Mouse (Mus musculus) embryo, embryonic 10.5 days (tissue): ENCODE data around the gene Pdcd1.
"Not testable (repeated sequence)": the region's sequence is repeated elsewhere in the genome, so short reads cannot be mapped to it uniquely, and the experiment has no call there.

Source experiments
- DNase-seq: peaks from one replicate; pipeline ENCODE4 v3.0.0-alpha.2; 2015; ENCODE audit warnings: low spot score

The Pdcd1 gene

DNA sequence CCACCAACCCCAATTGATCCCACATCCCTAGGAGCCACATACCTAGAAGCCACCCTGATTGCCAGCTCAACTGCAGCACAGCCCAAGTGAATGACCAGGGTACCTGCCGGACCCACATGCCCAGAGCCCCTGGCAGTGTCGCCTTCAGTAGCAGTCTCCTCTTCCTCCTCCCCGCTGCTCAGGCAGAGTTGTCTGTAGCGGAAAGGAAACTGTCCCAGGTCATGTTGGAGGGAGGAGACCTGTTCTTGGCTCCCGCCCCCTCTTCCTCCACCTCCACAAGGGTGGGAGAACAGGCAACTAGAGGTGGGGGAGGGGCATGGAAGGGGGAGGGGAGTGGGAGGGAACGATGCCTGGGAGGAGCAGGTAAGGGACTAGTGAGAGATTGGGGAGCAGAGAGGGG is at the start of gene Pdcd1:
Pdcd1 (minus strand) TSS at position 181 of the 400 bp plus-strand sequence.
- no peak for DNase-seq

- DNase-seq = no peak
These were observed 39.4 kb upstream of the Pdcd1 start for GRCm38 (mm10) chr1:94091788-94092187.

DNA sequence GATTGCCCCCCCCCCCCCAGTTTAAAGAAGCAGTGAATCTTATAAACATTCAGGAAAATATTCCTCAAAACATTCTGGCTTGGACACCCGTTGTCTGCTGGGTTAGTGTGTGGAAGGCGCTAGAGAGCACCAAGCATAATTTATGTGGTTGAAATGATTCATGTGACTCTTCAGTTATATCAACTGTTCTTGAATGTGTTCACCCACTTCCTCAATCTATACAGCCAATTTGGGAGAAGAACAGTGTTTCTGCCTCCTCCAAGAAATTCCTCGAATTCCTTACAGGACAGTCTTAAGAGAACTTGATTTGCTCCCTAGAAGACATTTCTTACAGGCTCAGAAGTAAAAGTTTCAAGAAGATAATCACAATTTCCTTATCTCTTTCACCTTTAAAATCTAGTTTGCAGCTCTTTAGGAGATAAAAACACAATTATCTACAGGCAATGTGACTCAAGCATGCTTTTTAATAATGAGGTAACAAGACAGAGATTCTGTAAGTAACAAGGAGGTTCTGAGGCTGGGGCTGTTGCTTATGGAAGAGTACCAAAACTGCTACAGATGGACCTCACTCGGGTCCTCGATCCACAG is 34.1 kb upstream of the Pdcd1 start:
- no peak for DNase-seq

- DNase-seq = no peak
These were observed 33.2 kb upstream of the Pdcd1 start for GRCm38 (mm10) chr1:94085324-94086105.

DNA sequence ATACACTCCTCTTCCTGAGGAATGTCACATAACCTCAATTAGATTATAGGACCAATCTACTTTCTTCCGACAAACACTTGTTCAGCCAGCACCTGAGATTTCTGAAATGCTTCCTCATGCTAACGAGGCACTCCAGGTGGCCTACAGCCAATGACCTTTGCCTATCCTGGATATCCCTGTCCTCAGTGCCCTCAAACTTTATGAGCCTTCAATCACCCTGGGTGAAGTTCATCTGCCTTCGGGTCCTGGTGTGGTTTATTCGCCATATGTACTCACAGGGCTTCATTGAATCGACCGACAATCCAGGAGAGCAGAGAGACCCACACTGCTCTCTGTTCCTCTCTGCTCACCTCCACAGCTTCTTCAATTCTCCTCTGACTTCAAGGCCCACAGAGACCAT is 29.4 kb upstream of the Pdcd1 start:
- no peak for DNase-seq

DNA sequence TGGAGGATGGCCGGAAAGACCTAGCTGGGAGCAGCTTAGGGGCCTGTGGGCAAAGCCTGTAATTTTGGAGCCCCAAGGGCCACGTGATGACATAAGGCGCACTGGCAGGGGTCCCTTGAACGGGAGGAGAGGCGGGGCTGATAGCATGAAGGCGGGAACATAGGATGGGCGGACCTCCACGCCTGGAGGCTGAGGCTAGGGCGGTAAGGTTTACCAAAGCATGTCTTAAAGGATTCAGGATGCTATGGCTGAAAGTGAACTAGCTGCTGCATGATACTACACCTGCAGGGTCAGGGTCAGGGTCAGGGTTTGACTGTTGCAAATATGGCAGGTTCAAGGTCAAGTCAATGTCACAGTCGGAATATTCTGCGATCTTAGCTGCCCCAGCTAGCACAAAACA is 28.8 kb upstream of the Pdcd1 start:
- no peak for DNase-seq

DNA sequence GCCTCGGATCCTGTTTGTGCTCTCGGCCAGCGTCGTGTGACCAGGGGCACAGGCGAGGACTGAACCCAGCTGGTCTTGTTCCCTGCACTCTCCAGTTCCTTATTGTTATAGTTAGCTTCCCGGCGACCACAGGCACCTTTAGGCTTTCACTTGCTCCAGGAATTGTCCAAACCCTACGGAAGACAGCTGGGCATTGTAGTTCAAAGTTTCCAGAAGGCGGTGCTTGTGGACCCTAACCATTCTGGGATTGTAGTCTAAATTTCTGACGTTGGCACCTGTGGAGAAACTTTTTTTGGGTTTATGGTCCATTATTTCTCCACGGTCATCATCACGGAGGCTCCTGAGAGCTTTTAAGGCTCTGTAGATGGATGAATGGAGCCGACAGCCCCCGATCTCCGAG is 28.4 kb upstream of the Pdcd1 start:
- no peak for DNase-seq

DNA sequence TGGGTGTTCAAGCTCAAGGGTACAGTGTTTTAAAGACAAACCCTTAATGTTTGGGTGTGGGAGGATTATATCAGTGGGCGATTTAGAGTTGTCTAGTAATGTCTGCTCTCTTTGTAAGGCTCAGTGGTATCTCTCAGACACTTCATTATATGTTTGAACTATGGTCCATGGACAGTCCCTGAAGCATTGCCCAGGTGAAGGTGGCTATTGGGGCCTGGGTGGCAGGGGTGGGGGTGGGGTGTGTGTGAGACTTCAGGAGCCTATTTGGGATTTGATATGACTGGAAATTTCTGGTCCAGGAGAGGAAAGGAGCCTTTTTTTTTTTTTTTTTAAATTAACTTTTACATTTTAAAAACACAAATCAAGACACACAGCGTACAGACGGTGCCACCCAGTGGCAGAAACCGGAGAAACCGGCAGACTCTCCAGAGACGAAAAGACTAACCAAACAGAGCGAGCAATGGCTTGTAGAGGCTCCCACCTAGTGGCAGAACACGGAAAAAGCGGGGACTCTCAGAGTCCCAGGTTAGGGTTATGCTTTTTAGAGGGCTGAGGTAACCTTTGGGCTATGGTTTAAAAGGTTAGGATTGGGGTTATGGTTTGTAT is 26.6 kb upstream of the Pdcd1 start:
- DNase-seq = peak; percentile 92

DNA sequence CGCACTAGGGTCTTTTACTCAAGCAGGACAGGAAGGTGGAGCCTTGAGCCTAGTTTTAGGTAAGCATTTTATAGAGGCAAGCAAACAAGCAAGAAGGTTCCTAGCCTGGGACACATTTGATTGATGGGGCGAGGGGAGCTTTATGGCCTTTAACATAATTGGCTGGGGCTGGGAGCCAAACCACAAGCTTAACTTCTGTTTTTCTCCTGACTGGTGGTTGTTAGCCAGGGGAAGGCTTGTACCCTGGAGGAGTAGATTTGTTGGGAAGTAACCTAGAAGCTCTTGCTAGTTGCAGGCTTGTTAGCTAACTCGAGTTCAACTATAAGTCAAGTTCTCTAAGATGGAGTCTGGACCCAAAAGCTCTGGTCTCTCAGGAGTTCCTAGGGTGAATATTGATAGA is 26.0 kb upstream of the Pdcd1 start:
- DNase-seq = no peak

DNA sequence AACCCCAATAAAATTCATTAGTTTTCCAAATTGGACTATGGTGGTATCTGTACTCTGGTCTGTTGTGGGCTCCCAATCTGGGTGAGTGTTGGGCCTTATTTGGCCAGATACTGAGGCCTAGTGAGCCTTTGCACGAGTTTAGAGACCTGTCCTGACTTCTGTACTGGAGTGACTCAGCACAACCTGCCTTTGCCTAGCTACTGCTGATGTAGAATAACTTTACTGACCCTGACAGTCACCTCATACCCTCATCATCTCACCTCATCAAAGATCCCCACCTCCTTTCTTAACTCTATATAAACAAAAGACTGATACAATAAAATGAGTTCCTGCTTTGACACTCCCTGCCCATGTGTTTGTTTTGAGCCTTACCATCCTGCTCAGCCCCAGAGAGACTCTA is 24.3 kb upstream of the Pdcd1 start:
- DNase-seq = no peak

DNA sequence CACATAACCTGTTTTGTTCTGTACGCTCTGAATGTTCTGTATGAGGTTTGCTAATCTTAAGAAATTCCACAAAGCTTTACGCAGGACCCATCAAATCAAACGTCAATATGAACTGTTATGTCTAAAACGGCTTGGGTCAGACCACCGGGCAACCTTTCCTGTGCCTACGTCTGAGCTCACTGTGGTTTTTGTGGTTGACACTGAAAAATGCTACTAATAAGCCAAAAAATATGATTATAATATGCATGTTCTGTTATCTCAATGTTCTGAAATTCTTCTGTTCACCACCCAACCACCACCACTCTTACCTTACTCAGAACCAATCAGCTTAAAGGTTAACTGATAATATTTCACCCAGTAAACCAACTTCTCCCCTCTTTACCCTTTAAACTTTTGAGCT is 22.4 kb upstream of the Pdcd1 start:
- no peak for DNase-seq

- DNase-seq = not testable (repeated sequence)
These were observed 5.9 kb upstream of the Pdcd1 start for GRCm38 (mm10) chr1:94058281-94058680.

DNA sequence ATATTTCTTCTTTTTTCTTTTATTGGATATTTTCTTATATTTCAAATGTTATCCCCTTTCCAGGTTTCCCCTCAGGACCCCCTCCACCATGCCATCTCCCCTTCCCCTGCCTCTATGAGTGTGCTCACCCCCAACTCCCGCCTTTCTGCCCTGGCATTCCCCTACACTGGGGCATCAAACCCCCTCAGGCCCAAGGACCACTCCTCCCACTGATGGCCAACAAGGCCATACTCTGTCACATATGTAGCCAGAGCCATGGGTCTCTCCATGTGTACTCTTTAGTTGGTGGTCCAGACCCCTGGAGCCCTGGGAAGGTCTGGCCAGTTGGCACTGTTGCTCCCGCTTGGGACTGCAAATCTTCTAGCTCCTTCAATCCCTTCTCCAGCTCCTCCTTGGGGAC is 5.0 kb upstream of the Pdcd1 start:
- DNase-seq = no peak

DNA sequence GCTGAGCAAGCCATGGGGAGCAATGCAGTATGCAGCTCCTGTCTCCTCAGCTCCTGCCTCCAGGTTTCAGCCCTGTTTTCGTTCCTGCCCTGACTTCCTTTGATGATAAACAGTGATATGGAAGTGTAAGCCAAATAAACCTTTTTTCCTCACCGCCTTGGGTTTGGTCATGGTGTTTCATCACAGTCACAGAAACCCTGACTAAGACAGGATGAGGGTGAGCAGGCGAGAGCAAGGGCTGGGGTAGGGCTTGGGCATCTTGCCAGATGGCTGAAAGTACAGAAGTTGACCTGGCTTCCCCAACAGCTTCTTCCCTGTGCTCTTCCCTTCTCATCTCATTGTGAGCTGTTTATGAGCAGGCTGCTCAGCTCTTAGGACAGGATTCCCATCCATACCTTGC is 3.6 kb upstream of the Pdcd1 start:
- DNase-seq = no peak

GRCm38 (mm10) chr1:94054481-94054880 is 2.1 kb upstream of the Pdcd1 start:
- no peak for DNase-seq

DNA sequence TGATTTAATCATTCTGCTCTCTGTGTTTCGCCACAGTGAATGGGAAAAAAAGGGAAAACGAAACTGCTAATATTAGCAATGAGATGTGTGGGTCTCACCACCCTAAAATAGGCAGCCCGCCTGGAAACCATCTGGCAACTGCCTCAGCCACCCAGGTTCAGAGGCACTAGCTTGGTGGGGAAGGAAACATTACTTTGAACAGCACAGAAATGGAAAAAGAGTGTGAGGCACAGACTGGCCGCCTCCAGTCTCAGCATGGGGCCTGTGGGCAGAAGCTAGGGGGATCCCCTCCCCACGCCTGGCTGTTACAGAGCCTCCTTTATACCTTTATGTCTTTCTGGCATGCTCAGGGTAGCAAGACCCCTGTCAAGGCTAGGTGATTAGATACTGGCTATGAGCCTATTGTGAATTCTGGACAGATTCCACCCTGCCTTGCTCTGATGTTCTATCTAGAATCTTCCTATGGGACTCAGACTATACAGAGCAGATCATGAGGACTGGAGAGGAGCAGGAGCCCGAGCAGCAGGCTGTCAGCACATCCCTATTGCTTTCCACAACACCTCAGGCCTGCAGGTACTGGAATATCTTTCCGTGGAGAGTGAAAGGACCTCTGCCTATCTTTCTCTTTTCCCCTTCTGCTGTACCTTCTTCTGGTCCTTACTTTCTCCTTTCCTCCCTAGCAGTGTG is 1.3 kb upstream of the Pdcd1 start:
- DNase-seq = no peak

DNA sequence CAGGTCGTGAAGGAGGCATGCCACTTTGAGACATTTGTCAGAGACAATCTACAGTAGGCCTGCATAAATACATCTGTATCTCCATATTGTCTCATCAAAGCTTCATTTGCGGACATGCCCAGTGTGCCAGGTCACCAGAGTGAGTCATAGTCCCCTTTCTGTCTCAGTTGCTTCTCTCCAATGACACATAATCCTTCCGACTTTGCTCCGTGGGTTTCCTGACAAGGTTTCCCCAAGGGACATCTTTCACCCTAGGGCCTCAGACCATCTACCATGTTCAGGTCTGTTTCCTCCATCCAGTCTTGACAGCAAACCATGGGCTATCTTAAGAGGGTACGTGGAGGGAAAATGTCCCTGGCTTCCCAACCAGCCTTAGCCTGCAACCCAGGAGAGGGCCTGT is 1.2 kb downstream of the Pdcd1 start:
- DNase-seq = no peak

DNA sequence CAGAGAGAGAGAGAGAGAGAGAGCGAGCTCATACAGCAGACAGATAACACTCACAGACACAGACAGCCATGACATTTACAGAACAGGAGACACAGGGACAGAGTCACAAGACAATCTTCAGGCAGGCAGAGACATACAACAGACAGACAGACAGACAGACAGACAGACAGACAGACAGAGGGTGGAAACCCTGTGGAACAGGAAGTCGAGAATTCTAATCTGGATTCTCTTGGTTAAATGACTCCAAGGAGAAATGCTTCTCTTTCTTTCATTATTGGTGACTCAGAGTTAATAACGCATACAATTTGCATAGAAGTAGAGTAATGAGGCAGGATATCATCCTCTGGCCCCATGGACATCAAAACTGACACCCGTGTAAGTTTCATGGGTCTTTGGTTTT is 5.8 kb downstream of the Pdcd1 start:
- DNase-seq = no peak

DNA sequence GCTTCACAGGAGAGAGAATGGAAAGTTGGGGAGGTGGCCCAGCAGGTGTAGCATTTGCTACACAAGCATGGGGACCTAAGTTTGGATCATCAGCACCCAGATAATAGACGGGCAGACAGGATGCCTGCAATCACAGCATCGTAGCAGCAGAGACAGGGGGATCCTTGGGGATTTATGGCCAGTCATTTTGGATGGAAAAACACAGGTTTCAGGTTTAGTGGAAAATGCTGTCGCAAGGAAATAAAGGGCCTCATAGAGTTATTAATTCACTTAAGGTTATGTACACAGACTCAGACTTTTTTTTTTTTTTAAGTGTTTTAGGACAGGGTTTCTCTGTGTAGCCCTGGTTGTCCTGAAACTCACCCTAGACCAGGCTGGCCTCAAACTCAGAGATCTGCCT is 6.8 kb downstream of the Pdcd1 start:
- DNase-seq = no peak

GRCm38 (mm10) chr1:94040391-94040790 is 12.0 kb downstream of the Pdcd1 start:
- DNase-seq = no peak

GRCm38 (mm10) chr1:94034984-94035743 is 17.2 kb downstream of the Pdcd1 start:
- peak; percentile 91 for DNase-seq

GRCm38 (mm10) chr1:94033075-94033602 is 19.2 kb downstream of the Pdcd1 start:
- DNase-seq = no peak
